Mouse (Mus musculus) 3T3-L1 (cell line): ENCODE data around the gene Fam207a.

Experiments
- DNase-seq: peaks from one replicate; pipeline ENCODE4 v3.0.0-alpha.2; 2015; ENCODE audit warnings: low read depth, low spot score

Fam207a gene

DNA sequence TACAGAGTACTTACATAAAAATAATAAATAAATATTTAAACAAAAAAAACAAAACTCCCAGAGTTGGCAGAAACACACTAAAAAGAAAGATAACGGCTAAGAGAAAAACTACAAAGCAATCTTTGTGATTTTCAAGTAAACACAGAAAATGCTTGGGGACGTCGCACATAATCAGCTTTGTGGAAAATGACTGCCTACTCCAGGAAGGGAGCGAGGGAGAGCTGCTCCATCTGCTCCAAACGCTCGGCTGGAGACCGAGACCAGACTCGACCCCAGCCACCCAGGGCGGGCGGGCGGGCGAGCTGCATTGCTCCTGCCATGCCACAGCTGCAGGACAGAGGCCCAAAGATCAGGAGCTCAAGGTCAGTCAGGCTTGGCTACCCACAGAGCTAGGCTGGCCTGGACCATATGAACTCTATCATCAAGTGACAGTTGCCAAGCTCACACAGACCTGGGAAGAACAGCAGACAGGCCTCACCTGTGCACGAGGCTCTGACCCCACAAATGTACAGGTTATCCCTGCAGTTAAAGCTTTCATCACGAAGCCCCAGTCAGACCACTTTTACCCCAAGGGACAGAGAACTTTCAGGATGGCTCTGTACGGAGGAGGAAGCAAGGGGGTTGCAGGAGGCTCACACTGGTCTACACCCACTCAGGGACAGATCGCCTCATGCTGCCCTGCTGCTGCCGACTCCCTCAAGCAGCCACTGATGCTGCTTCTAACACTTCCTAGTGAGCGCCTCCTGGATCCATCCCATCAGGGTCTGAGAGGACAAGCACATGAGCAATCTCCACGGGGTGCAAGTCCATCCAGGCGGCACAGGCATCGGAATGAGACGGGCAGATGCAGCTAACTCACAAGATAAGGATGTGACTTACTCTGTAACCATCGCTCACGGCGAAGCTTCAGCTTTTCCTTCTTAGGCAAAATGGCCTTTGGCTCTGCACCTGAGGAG is 12.3 kb downstream of the Fam207a start:
- DNase-seq, result no peak

DNA sequence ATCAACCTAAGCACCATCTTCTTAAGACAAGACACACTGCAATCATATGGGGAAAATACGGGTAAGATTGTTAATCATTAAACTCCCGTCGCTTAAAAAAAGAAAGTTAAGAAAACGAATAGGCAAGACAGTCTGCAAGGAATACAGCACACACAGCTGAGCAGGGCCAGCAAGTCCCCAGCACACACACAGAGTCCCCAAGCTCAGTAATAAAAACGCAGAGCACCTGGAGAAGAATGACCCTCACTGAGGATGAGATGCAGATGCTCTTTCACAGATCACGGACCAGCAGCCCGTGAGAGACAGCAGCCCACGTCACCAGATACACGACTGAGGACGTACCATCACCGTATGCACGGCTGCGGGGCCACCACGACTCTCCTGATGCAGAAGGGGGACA is 14.9 kb downstream of the Fam207a start:
- no peak for DNase-seq

DNA sequence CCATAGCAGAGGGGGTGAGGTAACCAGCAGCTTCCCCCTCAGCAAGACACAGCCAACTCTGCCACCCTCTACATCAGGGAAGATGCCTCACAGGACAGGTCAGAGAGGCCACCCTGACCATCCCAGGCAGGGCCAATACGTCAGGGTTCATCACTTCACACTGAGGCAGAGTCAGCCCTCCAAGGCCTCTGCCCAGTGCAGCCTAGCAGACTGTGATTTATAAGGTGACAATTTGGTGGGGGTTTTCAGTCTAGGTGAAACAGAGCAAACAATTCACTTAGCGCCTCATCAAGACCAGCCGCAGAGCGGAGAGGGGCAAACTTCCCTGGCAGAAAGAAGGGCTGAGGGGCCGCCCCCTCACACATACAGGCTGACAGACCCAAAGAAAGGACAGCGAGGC is 17.3 kb downstream of the Fam207a start:
- DNase-seq, result no peak

DNA sequence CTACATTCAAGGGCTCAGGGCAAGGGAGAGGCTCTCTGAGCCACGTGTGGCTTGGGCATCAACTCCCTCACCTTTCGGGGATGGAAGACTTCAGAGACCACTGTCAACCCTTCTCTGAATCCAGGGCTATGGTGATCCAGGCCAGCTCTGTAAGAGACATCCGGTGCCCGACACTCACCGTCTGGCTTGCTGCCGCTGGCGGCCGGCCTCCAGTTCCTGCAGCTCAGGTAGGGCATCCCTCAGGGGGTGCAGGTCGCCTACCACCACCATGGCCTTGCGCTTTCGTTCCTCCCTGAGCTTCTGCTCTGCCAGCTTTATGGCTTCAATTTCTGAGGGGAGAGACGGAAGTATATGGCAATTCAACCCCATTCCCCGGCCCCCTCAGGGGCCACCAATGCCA is 18.4 kb downstream of the Fam207a start:
- no peak for DNase-seq

DNA sequence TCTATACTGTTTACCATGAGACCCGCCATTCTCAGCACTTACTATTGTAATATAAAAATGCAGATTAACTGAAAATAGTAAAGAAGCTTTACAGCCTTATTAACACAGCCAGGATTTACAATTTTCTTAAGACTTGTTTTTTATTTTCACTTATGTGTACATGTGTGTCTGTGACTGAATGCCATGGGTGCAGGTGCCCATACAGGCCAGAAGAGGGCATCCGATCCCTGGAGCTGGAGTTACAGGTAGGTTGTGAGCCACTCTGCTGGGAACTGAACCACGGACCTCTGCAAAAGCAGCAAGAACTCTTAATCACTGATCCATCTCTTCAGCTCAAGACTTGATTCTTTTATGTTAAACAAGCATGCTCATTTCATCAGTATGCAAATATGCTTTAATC is 22.7 kb downstream of the Fam207a start:
- DNase-seq, result no peak

DNA sequence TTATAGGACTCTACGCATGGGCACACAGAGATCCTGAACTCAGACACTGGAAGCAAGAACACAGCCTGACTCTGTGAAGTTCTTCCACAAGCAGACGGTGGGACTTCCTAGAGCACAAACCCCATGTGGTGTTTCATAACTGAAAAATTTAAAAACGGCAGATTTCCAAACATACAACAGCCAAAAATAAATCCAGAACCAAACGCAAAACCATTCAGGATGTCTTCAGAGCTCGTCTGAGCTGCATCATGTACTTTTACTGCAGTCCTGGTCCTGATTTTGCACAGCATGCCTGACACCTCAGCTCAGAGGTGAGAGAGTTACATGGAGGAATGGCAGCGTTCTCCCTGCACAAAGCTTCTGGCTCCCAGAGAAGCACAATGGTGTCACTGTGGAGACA is 24.0 kb downstream of the Fam207a start:
- no peak for DNase-seq

DNA sequence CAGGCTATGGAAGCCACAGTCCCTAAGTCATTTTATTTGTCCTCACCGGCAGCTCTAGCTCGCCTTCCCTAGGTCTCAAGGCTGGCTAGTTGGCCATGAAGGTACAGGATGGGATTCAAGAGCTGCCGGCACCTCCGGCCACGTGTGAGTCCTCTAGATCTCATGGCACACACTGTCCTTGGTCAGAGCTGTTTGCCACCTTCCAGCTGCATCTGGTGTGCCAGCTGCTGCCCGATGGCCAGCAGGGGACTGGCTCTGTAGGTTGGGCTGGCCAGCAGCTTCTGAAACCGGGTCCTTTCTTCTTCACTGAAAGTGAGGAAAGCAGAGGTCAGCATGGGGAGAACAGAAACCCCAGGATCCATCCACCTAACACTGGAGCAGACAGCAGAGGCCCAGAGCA is 27.4 kb downstream of the Fam207a start:
- DNase-seq, result no peak

DNA sequence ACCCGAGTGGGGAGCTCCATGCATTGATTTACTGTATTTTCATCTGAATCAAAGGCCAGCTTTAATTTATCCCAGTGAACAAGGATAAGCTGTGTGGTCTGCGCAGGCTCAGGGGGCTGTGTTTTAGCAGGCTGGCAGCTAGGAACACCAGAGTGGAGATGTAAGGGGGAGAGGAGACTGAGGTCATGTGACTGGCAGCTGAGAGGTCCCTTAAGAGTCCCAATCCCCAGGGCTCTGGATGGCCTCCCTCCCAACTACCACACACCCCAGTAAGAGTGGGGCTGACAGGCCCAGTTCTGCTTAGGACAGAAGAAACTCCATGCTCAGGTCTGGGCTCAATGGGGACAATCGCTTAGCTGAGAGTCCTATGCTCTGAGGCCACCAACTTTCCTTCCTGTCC is 29.8 kb downstream of the Fam207a start:
- no peak for DNase-seq

DNA sequence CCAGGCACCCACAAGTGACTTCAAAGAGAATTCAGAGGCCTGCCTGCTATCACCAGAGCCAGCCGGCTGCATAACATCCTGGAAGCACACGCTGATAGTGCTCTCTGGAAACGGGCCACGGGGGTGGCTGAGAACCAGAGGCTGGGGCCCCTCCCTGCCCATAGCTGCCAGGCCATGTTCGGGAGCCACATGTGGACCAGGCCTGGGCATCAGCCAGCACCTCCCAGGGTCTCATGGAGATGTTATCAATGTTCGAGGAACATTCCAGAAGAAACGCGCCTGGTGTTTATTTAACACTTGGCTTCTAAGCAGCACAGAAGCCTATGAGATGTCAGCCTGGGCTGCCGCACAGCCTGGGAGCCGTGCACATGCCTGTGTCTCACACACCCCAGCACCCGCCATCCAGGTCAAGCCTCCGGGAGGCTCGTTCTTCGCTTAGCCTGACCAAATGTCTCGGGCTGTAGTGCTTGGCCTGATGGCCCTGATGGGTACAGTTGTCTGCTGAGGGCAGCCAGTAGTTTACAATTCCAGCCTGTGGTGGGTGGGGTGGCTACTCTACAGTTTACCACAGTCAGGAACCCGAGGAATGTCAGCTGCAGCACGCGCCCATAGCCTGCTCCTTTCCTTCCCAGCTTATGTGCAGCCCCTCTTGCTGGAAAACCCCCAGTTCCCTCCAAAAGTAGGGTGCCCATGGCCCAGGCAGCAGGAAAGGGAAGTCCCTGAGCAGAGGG is 31.2 kb downstream of the Fam207a start:
- DNase-seq, result peak; percentile 40

DNA sequence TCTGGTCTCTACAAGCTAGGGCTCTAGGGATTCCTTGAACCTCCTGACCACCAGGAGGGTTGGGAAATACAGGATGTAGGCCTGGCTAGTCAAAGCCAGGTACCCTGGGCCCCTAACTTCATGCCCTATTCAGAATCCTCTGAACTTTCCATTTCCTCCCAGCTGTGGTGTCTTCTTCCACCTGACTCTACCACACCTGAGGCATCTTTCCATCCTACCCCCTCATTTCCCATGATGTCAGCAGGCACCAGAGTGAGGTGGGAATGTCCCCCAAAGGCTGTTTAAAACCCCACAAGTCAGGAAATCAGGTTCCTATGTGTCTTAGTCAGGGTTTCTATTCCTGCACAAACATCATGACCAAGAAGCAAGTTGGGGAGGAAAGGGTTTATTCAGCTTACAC is 33.8 kb downstream of the Fam207a start:
- DNase-seq, result no peak

DNA sequence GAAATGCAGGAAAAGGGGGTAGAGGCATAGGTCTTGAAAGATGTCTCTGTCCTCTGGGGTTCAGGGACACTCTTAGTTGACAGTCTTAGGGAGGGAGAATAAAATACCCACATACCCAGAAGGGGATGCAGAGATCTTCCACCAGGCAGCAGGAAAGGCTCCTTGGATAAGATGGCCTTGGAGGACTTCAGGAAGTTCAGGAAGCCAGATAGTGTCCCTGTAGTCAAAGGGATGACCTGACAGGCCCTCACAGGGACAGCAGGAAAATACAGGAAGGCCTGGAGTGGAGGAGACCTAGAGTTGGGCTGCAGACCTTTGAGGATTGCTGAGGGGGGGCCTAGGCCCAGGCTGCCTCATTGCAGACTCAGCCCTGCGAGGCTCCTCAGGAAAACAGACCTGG is 35.6 kb downstream of the Fam207a start:
- DNase-seq, result no peak

DNA sequence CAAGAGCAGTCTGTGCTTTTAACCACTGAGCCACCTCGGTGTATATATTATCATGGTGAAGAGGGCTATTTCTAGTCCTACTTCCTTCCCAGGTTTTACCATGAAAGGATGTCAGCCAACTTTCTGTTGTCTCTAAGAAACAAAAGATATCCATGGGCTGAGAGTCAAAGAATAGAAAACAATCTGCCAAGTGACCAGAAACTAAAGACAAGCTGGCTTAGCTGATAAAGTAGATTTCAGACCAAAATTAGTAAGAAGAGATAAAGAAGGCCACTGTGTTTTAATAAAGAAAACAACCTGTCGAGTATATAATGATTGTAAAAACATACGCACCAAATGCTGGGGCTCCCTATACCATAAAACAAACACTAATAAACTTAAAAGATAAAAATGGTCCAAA is 38.7 kb downstream of the Fam207a start:
- DNase-seq, result no peak

DNA sequence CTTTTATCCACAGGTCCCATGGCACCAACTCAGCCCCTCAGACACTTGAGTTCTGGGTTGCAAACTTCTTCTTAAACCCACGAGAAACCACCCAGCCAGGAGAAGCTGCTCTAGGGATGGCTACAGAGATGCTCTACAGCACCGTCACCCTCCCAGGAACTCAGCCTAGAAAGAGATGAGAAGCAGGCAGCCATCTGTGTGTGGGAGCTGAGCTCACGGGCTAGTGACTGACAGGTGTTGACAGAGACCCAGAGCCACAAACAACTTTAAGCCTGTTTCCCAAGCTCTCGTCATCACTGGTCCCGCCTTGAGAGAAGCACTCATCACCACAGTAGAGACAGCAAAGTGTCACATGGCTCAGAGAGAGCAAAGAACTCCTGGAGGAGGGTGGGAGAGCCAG is 43.4 kb downstream of the Fam207a start:
- peak; percentile 6 for DNase-seq

DNA sequence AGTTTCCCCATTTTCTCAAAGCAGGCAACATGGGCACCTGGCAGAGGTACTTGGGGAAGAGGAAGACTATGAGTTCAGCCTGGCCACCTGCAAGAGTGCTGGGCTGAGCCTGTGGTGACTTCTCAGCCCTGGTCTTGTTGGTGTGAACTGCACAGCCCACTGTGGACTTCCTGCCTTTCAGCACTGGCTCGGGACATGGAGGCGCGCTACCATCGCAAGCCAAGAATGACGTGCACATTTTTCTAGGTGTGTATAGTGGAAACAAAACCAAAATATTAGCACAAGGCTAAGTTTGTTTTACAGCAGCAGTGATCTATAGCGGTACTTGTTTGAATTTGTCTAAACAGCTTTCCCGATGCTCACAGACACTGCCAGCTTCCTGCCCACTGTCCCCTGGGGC is 44.1 kb downstream of the Fam207a start:
- DNase-seq, result no peak

DNA sequence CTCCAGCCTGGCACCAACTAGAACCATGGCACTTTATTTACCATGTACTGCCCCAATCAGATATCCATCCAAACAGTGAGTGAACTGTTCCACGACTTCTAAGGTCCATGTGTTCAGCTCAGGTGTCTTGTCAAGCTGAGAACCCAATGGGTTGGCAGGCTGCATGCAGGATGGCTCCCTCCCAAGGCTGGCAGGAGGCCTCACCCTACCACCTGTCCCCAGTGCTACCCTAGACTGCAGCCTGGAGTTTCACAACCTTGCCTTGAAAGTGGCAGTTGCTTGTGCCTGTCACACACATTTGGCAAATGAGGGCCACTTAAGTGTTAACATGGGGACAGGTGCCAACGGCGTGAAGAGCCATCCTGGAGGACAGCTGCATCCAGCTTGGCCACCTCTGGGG is 44.8 kb downstream of the Fam207a start:
- no peak for DNase-seq

DNA sequence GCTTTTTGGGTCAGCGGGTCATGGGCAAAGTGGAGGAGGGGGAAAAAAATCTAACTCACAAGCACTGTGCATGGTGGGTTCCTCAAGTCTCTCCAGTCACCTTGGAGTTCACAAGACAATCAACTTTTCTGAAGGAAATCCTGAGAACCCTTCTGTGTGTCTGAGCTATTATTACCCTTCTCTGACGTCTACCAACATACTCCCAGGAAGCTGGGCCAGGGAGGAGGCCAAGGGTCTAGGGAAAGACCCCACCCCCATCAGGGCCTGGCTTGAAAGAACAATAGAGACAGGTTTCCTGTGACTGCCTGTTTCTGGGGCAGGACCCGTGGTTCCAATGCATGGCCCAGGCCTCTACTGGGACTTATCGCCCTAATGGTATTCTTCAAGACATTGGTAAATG is 46.9 kb downstream of the Fam207a start:
- no peak for DNase-seq

DNA sequence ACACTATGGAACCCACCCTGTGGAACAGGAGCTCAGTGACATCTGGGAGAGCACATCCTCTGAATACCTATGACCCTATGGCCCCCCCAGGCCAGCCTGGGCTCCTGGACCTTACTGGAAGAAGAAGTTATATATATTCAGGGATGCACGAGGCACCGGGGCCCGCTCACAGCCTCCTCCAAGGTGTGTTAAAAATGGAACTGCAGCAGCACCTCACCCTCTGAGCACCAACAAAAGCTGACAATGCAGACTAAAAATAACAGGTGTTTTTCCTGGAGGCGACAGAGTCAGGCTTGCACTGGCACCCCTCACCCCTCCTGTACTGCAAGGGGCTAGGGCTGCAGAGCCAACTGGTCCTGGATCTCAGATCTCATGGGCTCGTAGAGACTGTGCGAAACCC is 48.2 kb downstream of the Fam207a start:
- no peak for DNase-seq

DNA sequence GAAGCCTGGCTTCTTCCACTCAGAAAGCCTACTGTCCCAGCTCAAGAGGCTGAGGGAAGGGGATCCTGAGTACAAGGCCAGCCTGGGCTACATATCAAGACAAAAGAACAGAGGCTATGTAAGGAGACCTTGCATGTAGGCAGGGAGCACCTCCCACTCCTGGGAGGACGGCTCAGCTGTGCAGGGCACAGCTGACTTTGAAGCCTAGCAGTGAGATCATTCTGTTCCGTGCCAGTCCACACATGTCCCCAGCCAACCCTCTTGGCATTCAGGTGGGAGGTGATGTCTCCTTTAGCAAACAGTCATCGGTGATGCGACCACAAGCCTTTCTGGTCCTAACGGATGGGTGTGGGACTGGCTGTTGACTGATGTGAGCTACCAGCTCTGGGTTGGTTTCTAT is 49.7 kb downstream of the Fam207a start:
- no peak for DNase-seq

DNA sequence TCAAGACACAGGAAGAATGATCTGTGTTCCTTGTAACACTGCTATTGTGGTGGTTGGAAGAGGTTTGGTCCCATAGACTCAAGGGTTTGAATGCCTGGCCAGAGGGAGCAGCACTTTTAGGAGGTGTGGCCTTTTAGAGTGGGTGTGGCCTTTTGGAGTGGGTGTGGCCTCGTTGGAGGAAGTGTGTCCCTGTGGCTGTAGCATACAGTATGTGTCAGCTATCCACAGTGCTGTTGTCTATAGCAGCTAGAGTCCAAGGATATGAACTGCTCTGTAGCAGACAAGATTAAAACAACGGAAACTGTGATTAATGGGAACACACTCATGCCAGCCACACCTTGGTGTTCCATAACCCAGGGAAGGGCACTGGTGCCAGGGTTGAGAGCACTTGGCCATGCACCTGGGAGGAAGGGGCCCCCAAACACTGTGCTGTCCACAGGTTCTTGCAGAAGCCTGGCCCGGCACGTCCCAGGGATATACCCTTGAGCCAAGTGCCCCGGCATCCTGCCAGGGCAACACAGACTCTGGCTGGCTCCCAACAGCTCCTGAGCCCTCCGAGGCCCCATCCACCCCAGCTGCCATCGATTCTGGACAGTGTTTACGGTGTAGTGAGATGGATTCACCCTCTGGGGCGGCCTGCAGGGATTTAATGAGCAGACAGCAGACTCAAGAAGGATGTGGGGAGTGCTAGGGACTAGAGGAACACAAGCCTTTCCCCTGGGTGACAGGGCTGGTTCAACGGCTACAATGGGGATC is 51.2 kb downstream of the Fam207a start:
- peak; percentile 18 for DNase-seq

DNA sequence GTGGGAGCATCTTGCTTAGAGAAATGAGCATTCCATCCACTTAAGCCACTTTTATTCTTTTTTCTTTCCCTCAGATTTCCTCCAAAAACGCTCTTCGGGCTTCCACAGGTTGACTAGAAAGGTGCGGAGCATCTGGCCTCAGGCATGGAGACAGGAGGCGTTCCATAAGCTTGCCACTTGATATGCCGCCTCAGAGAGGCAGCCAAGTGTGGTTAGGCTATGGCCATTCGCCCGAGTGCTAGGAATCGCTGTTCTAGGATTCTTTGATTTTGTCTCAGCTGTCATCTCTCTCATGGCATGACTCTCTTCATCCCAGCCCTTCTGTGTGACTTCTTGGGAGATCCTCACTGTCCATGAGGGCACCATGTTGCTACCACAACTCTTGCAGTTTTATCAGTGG is 54.4 kb downstream of the Fam207a start:
- DNase-seq, result no peak

DNA sequence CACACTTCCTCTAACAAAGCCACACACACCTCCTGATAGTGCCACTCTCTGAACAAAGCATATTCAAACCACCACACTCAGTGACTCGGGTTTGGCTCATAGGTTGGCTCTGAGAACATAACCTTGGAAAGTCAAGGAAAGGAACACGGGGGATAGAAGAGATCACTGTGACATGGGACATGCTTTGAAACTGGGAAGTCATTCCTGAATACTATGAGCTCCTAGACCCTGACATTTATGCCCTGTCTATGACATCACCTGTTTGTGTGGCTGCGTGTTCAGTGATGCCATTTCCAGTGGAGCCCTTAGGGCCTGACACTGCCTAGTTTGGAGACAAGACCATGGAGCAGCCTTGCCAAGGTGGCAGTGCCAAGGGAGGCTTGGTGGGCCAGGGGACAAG is 57.9 kb downstream of the Fam207a start:
- DNase-seq, result no peak

DNA sequence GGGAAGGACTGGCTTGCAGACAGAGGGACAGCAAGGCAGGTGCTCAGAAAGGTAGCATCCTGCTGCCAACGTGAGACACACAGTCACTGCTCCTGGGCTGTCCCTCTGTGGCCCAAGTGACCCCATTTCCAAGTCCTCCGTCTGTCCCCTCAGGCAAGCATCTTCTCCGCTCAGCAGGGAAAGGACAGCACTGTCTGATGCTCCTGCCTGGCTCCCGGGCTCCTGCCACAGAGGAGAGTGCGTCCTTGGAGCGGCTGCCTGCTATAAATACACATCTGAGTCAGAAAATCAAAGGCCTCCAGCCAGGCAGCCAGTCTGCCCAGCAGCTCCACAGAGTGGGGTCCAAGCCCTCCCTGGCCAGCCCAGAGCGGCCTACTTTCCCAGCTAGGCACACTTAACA is 59.1 kb downstream of the Fam207a start:
- DNase-seq, result no peak
